Mouse (Mus musculus) brain, adult 10 weeks (tissue): ENCODE data around the gene Stx7. TPM values are rescaled to one million over a fixed set of nuclear protein-coding genes. Genes with fewer than 3 reads are reported as not detected.

Source experiments
- polyA plus RNA-seq: library from polyadenylated mRNA; stranded (reverse); fragments of 350-450 nt; fragmentation: Illumina TruSeq; extraction: RNeasy Lipid Tissue Mini Kit (QIAGEN cat#74804); gene quantifications from one replicate; pipeline ENCODE4 v1.2.3, GENCODE M21; 2015; ENCODE audit warnings: low read depth, low replicate concordance

Gene Stx7
- 163 TPM for polyA plus RNA-seq

GRCm38 (mm10) chr10:24149135-24149781 lies at the start of gene Stx7:
Gene Stx7 (plus strand): TSS chr10:24149302.

DNA sequence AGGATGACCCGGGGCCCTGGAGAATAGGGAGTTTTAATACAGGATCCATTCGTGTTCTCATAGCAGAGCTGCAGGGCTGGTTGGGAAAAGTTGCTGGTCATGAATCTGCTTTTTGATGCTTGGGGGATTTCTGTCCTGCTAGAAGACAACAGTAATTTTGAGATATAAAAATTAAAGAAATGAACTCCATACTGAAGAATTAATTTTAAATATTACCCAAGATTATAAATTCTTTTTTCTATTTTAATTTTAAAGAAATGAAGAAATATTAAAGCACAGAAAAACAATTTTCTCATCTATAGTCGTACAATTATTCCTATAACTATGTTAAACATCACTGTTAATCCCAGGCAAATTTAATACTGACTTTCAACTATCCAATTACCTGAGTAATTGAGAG lies 47.3 kb upstream of the Stx7 start, which contains the start of gene Taar8c:
Taar8c (minus strand) TSS at position 101 of the 400 bp plus-strand sequence.

DNA sequence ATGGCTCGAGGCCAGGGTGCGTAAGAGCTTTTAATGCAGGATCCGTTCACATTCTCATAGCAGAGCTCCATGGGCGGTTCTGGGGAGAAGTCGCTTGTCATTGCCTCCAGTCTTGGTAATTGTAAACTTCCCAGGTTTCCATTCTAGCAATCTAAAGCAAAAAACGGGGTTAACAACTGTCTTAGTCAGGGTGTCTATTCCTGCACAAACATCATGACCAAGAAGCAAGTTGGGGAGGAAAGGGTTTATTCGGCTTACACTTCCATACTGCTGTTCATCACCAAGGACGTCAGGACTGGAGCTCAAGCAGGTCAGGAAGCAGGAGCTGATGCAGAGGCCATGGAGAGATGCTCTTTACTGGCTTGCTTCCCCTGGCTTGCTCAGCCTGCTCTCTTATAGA lies 39.7 kb upstream of the Stx7 start, which contains the start of gene Taar9:
Taar9 (minus strand) TSS at position 101 of the 400 bp plus-strand sequence.

DNA sequence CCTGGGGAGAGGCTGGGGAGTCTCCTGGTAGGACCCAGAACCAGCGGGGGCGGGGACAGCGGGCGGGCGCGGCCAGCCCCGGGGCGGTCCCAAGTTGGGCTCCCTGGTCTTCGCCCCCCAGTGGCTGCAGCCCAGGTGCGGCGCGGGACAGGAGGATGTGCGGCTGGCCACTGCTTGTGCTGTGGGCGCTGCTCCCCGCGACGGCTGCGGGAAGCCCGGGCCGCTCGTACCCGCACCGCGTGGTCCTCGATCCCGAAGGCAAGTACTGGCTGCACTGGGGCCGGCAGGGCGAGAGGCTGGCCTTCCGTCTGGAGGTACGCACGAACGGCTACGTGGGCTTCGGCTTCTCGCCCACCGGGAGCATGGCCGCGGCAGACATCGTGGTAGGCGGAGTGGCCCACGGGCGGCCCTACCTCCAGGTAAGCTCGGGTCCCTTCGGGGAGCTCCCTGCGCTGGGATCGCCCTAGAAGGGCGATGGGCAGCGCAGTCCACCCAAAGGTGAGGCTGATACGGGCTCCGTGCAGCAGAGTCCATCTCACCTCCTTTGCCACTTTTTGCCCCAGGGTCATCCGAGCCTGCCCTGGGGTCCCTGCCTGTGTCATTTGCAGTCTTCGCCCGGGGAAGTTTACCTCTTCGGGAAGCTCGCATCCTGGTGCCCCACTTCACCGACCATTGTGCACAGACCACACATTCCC lies 74.5 kb downstream of the Stx7 start, which contains the start of gene Moxd1:
Moxd1 (plus strand) TSS at position 69 of the 695 bp plus-strand sequence.

Other genes starting within 250 kb of the Stx7 start
- gene Taar1, start 228.9 kb upstream of the Stx7 start, polyA plus RNA-seq, result not detected
- gene Taar2, start 210.7 kb upstream of the Stx7 start, polyA plus RNA-seq, result not detected
- not detected for gene Taar3, start 199.7 kb upstream of the Stx7 start, polyA plus RNA-seq
- not detected for gene Taar4, start 188.8 kb upstream of the Stx7 start, polyA plus RNA-seq
- not detected for gene Taar5, start 178.6 kb upstream of the Stx7 start, polyA plus RNA-seq
- not detected for gene Taar6, start 163.7 kb upstream of the Stx7 start, polyA plus RNA-seq
- gene Taar7a, start 155.8 kb upstream of the Stx7 start, polyA plus RNA-seq, result not detected
- not detected for gene Taar7b, start 149.4 kb upstream of the Stx7 start, polyA plus RNA-seq
- not detected for gene Taar7d, start 122.1 kb upstream of the Stx7 start, polyA plus RNA-seq
- not detected for gene Taar7e, start 111.7 kb upstream of the Stx7 start, polyA plus RNA-seq
- not detected for gene Taar7f, start 99.8 kb upstream of the Stx7 start, polyA plus RNA-seq
- gene Taar8a, start 72.8 kb upstream of the Stx7 start, polyA plus RNA-seq, result not detected
- not detected for gene Taar8b, start 57.0 kb upstream of the Stx7 start, polyA plus RNA-seq
- gene Taar8c, start 47.4 kb upstream of the Stx7 start, polyA plus RNA-seq, result not detected
- not detected for gene Taar9, start 39.8 kb upstream of the Stx7 start, polyA plus RNA-seq
- 5.5 TPM for gene Moxd1, start 74.2 kb downstream of the Stx7 start, polyA plus RNA-seq